Mouse (Mus musculus): Measurements from ENCODE around the gene Sbk3. TPM values are rescaled to one million over a fixed set of nuclear protein-coding genes. Genes with fewer than 3 reads are reported as not detected.

The Sbk3 gene
- total RNA-seq, 1 experiment = not detected

DNA sequence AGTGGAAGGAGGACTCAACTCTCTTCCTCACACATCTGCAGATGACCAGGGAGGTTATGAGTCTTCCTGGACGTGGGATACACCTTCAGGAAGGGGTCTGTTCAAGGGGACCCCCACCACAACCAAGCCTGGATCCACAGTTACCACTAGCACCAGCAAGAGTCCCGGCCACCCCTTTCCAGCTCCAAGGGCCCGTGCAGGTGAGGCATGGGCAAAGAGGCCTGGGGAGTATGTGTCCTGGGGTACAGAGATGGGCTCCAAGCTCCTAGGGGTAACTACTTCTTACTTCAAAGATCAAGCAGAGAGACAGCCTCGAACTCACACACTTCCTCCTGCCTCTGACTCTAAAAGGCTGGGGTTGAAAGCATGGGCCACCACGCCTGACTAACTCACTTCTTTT, 28.3 kb downstream of the Sbk3 start:
- TF ChIP-seq CHD2 (IDR thresholded peaks at IDR 0.05; ENCODE audit: low read depth, low read length) (no peak), MAFK (IDR thresholded peaks at IDR 0.05; ENCODE audit: insufficient read depth, low read depth, low read length) (no peak), ZC3H11A (IDR thresholded peaks at IDR 0.05; ENCODE audit: borderline replicate concordance, low read depth, low read length) (no peak), HCFC1 (IDR thresholded peaks at IDR 0.05; ENCODE audit: borderline replicate concordance, insufficient read depth, low read length) (no peak), ZNF384 (IDR thresholded peaks at IDR 0.05; ENCODE audit: low read depth, low read length) (no peak)
- Histone ChIP-seq H3K27ac (ENCODE audit: insufficient read depth, low read depth, low read length, poor library complexity, severe bottlenecking) (no peak overlapping the region), H3K9me3 (ENCODE audit: control insufficient read depth, insufficient read depth, low read depth, low read length) (no peaks in the 10 kb centered on the region), H3K4me3 (ENCODE audit: insufficient read depth in 1 of 2, low read depth in 1 of 2, low read length in 2 of 2, poor library complexity in 1 of 2, severe bottlenecking in 1 of 2) (no peak overlapping the region), H3K9ac (ENCODE audit: insufficient read depth, low read depth, low read length, poor library complexity, severe bottlenecking) (no peak overlapping the region), H3K4me1 (ENCODE audit: control insufficient read depth in 2 of 2, insufficient read depth in 2 of 2, low read length in 2 of 2, poor library complexity in 1 of 2) (0 out of 4 replicates have a peak, but pooled peaks cover 0 to 3% of the 10 kb centered on the region in 2 experiments), H3K36me3 (ENCODE audit: control insufficient read depth, insufficient read depth, low read length, poor library complexity, severe bottlenecking) (no peaks in the 10 kb centered on the region)
- no peak for DNase-seq (ENCODE audit: low read depth, low spot score)
- in situ Hi-C loops (cut with MboI; ENCODE audit: low sequenced_read_pairs in 2 of 2, unreplicated experiment in 2 of 2) = no loop called here

- TF ChIP-seq HCFC1 (IDR thresholded peaks at IDR 0.05; ENCODE audit: borderline replicate concordance, insufficient read depth, low read length) (no peak), ZC3H11A (IDR thresholded peaks at IDR 0.05; ENCODE audit: borderline replicate concordance, low read depth, low read length) (peak; percentile 75; the same call in 1 of the 2 replicates), CHD2 (IDR thresholded peaks at IDR 0.05; ENCODE audit: low read depth, low read length) (peak; percentile 97)
- in situ Hi-C loops (cut with MboI; ENCODE audit: low sequenced_read_pairs in 2 of 2, unreplicated experiment in 2 of 2) = no loop called here
Measured at GRCm38 (mm10) chr7:4940068-4940479, 30.9 kb downstream of the Sbk3 start.

DNA sequence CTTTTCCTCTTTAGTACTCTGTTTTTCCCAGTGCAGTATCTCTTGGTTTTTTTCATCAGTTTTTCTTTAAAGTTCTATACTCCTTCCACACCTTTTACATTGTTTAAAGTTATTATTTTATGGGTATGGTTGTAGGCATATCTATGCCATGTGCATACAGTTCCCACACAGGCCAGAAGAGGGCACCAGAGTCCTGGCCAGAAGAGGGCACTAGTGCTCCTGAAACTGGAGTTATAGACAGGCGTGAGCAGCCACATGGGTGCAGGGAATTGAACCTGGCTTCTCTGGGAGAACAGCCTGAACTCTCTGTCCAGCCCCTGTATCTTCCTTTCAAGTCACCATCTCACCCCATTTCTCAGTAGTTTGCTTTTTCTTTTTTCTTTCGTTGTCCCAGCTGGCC, 32.5 kb downstream of the Sbk3 start:
- peak; percentile 63 for DNase-seq (ENCODE audit: low read depth, low spot score)
- Histone ChIP-seq H3K9ac (ENCODE audit: insufficient read depth, low read depth, low read length, poor library complexity, severe bottlenecking) (no peak overlapping the region; the same call in 1 of the 2 replicates), H3K9me3 (ENCODE audit: control insufficient read depth, insufficient read depth, low read depth, low read length) (no peaks in the 10 kb centered on the region), H3K4me1 (ENCODE audit: control insufficient read depth in 2 of 2, insufficient read depth in 2 of 2, low read length in 2 of 2, poor library complexity in 1 of 2) (0 out of 4 replicates have a peak, but pooled peaks cover 0 to under 1% of the 10 kb centered on the region in 2 experiments), H3K4me3 (ENCODE audit: insufficient read depth in 1 of 2, low read depth in 1 of 2, low read length in 2 of 2, poor library complexity in 1 of 2, severe bottlenecking in 1 of 2) (no peak overlapping the region), H3K27ac (ENCODE audit: insufficient read depth, low read depth, low read length, poor library complexity, severe bottlenecking) (no peak overlapping the region), H3K36me3 (ENCODE audit: control insufficient read depth, insufficient read depth, low read length, poor library complexity, severe bottlenecking) (no peaks in the 10 kb centered on the region)
- in situ Hi-C loops (cut with MboI; ENCODE audit: low sequenced_read_pairs in 2 of 2, unreplicated experiment in 2 of 2) = no loop called here
- TF ChIP-seq MAFK (IDR thresholded peaks at IDR 0.05; ENCODE audit: insufficient read depth, low read depth, low read length) (no peak), ZC3H11A (IDR thresholded peaks at IDR 0.05; ENCODE audit: borderline replicate concordance, low read depth, low read length) (peak; percentile 18; the same call in 1 of the 2 replicates)

More at GRCm38 (mm10) chr7:4940068-4940479, 30.9 kb downstream of the Sbk3 start:
- Histone ChIP-seq H3K4me3 (ENCODE audit: insufficient read depth in 1 of 2, low read depth in 1 of 2, low read length in 2 of 2, poor library complexity in 1 of 2, severe bottlenecking in 1 of 2) (peak overlapping the region in 1 of 2 experiments; percentile 26; a peak in 2 of 4 replicates), H3K27ac (ENCODE audit: insufficient read depth, low read depth, low read length, poor library complexity, severe bottlenecking) (no peak overlapping the region), H3K9ac (ENCODE audit: insufficient read depth, low read depth, low read length, poor library complexity, severe bottlenecking) (no peak overlapping the region), H3K4me1 (ENCODE audit: control insufficient read depth in 2 of 2, insufficient read depth in 2 of 2, low read length in 2 of 2, poor library complexity in 1 of 2) (0 out of 4 replicates have a peak, but pooled peaks cover 0 to 3% of the 10 kb centered on the region in 2 experiments), H3K36me3 (ENCODE audit: control insufficient read depth, insufficient read depth, low read length, poor library complexity, severe bottlenecking) (no peaks in the 10 kb centered on the region), H3K9me3 (ENCODE audit: control insufficient read depth, insufficient read depth, low read depth, low read length) (no peaks in the 10 kb centered on the region)
- DNase-seq (ENCODE audit: low read depth, low spot score) = peak; percentile 88

DNA sequence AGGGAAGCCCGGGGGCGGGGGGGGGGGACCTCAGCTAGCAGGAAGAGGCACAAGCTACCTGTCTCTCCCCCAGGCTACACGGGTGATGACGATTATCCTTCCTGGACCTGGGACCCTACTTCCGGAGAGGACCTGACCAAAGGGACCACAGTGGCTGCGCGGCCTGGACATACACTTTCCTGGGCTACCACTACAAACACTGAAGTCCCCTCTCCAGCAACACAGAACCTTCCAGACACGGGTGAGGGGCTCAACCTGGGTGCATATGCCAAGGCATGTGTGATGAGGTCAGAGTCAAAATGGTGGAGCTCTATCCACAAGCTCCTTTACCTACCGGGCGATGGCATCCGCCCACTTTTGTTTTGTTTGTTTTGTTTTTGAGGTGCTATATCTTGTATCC, 33.6 kb downstream of the Sbk3 start:
- Histone ChIP-seq H3K9me3 (ENCODE audit: control insufficient read depth, insufficient read depth, low read depth, low read length) (no peaks in the 10 kb centered on the region), H3K4me1 (ENCODE audit: control insufficient read depth in 2 of 2, insufficient read depth in 2 of 2, low read length in 2 of 2, poor library complexity in 1 of 2) (no peaks in the 10 kb centered on the region), H3K27ac (ENCODE audit: insufficient read depth, low read depth, low read length, poor library complexity, severe bottlenecking) (no peak overlapping the region), H3K36me3 (ENCODE audit: control insufficient read depth, insufficient read depth, low read length, poor library complexity, severe bottlenecking) (no peaks in the 10 kb centered on the region), H3K4me3 (ENCODE audit: insufficient read depth in 1 of 2, low read depth in 1 of 2, low read length in 2 of 2, poor library complexity in 1 of 2, severe bottlenecking in 1 of 2) (no peak overlapping the region), H3K9ac (ENCODE audit: insufficient read depth, low read depth, low read length, poor library complexity, severe bottlenecking) (no peak overlapping the region)
- DNase-seq (ENCODE audit: low read depth, low spot score) = no peak
- TF ChIP-seq MAFK (IDR thresholded peaks at IDR 0.05; ENCODE audit: insufficient read depth, low read depth, low read length) = no peak
- no peak for TF ChIP-seq ZC3H11A (IDR thresholded peaks at IDR 0.05; ENCODE audit: borderline replicate concordance, low read depth, low read length)
- no peak for TF ChIP-seq HCFC1 (IDR thresholded peaks at IDR 0.05; ENCODE audit: borderline replicate concordance, insufficient read depth, low read length)
- no peak for TF ChIP-seq ZNF384 (IDR thresholded peaks at IDR 0.05; ENCODE audit: low read depth, low read length)
- no peak for TF ChIP-seq CHD2 (IDR thresholded peaks at IDR 0.05; ENCODE audit: low read depth, low read length)
- in situ Hi-C loops (cut with MboI; ENCODE audit: low sequenced_read_pairs in 2 of 2, unreplicated experiment in 2 of 2) = no loop called here

GRCm38 (mm10) chr7:4936832-4937231, 34.1 kb downstream of the Sbk3 start:
- H3K27ac ChIP-seq (ENCODE audit: insufficient read depth, low read depth, low read length, poor library complexity, severe bottlenecking) = no peak overlapping the region
- no peaks in the 10 kb centered on the region for H3K4me1 ChIP-seq (ENCODE audit: control insufficient read depth in 2 of 2, insufficient read depth in 2 of 2, low read length in 2 of 2, poor library complexity in 1 of 2)

More at GRCm38 (mm10) chr7:4936832-4937231, 34.1 kb downstream of the Sbk3 start:
- in situ Hi-C loops (cut with MboI; ENCODE audit: low sequenced_read_pairs in 2 of 2, unreplicated experiment in 2 of 2) = no loop called here
- Histone ChIP-seq H3K36me3 (ENCODE audit: control insufficient read depth, insufficient read depth, low read length, poor library complexity, severe bottlenecking) (no peaks in the 10 kb centered on the region), H3K9ac (ENCODE audit: insufficient read depth, low read depth, low read length, poor library complexity, severe bottlenecking) (no peak overlapping the region), H3K9me3 (ENCODE audit: control insufficient read depth, insufficient read depth, low read depth, low read length) (no peaks in the 10 kb centered on the region), H3K4me3 (ENCODE audit: insufficient read depth in 1 of 2, low read depth in 1 of 2, low read length in 2 of 2, poor library complexity in 1 of 2, severe bottlenecking in 1 of 2) (no peak overlapping the region)
- TF ChIP-seq ZC3H11A (IDR thresholded peaks at IDR 0.05; ENCODE audit: borderline replicate concordance, low read depth, low read length) = no peak
- no peak for TF ChIP-seq HCFC1 (IDR thresholded peaks at IDR 0.05; ENCODE audit: borderline replicate concordance, insufficient read depth, low read length)
- no peak for TF ChIP-seq CHD2 (IDR thresholded peaks at IDR 0.05; ENCODE audit: low read depth, low read length)
- no peak for TF ChIP-seq ZNF384 (IDR thresholded peaks at IDR 0.05; ENCODE audit: low read depth, low read length)
- no peak for TF ChIP-seq MAFK (IDR thresholded peaks at IDR 0.05; ENCODE audit: insufficient read depth, low read depth, low read length)
- no peak for DNase-seq (ENCODE audit: low read depth, low spot score)

Data from ES-E14 (cell line).